Mouse (Mus musculus) inflammation-experienced regulatory T-cells, adult 16 weeks (primary cell): Measurements from ENCODE around the gene Asb1. TPM values are rescaled to one million over a fixed set of nuclear protein-coding genes. Genes with fewer than 3 reads are reported as not detected.

ENCODE experiments used
- polyA plus RNA-seq: library from polyadenylated mRNA; unstranded; fragments of 100-300 nt; shearing (Covaris generic); gene quantifications from one replicate; pipeline ENCODE4 v1.2.1, GENCODE M21; 2017

Asb1 gene
- polyA plus RNA-seq = 14.9 TPM

DNA sequence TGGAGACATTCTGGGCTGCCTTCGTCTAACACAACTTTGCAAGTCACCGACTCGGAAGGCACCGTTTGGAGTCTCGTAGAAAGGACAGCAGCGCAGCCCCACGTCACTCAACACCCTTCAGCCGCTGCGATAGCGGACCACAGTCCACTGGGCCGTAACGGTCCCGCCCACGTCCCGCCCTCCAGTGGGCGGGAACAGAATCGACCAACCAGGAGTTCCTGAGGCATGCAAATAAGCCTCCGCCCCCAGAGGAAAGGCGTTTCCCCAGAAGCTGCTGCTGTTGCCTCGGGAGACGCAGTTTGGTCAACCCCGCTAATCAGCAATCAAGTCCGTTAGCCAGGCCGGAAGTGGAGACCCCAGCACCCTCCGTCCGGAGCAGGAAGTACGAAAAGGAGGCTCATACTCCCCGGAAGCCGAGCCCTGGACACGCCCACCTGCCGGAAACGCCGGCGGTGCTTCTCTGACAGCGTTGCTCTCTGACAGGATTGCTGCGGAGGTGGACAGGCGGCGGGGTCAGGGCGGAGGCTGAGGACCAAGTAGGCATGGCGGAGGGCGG lies at the start of gene Asb1:
TSS of gene Asb1 (plus strand) at position 274 of the 556 bp plus-strand sequence.

DNA sequence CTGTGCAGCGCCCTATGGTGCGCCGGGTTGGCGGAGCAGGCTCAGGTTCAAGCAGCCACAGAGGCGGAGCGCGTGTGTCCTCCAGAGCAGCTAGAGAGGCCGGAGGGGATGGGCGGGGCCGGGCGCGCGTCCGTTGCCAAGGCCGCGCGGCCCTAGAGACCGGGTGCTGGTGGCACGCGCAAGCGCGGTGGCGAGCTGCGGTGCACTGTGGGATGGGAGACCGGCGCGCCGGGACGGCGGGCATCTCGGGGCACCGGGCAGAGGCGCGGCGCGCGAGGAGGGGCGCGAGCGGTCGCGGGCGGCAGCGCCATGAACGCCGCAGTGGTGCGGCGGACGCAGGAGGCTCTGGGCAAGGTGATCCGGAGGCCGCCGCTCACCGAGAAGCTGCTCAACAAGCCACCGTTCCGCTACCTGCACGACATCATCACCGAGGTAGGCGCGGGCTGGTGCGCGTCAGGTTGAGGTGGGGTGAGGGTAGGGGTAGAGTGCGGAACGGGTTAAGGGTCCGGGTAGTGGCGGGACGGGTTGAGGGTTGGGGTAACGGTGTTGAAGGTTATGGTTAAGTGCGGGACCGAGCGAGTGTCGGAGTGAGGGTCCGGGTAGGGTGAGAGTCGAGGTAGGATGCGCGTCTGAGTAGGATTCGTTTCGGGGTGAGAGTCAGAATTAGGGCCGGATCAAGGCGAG lies 45.7 kb upstream of the Asb1 start, which contains the start of gene Traf3ip1:
TSS of gene Traf3ip1 (plus strand) at position 191 of the 684 bp plus-strand sequence.

Other genes with a start within 250 kb of the Asb1 start
- gene Scly, start 242.2 kb upstream of the Asb1 start, polyA plus RNA-seq = 59.4 TPM
- not detected for gene Espnl, start 218.5 kb upstream of the Asb1 start, polyA plus RNA-seq
- gene Klhl30, start 189.5 kb upstream of the Asb1 start, polyA plus RNA-seq = not detected
- not detected for gene Erfe, start 174.1 kb upstream of the Asb1 start, polyA plus RNA-seq
- gene Ilkap, start 141.7 kb upstream of the Asb1 start, polyA plus RNA-seq = 51.6 TPM
- 43.7 TPM for gene Hes6, start 126.5 kb upstream of the Asb1 start, polyA plus RNA-seq
- gene Per2, start 81.2 kb upstream of the Asb1 start, polyA plus RNA-seq = 4.1 TPM
- gene Traf3ip1, start 45.9 kb upstream of the Asb1 start, polyA plus RNA-seq = 2.5 TPM